Mouse (Mus musculus): Measurements from ENCODE around the gene Pkp4.

The Pkp4 gene

GRCm38 (mm10) chr2:59244273-59245097 is 83.8 kb downstream of the Pkp4 start:
- in situ Hi-C loops (cut with MboI; ENCODE audit: low pct_unique_long_range_greater_than_20kb in 1 of 2, low sequenced_read_pairs in 2 of 2, unreplicated experiment in 1 of 2): no loop called here

DNA sequence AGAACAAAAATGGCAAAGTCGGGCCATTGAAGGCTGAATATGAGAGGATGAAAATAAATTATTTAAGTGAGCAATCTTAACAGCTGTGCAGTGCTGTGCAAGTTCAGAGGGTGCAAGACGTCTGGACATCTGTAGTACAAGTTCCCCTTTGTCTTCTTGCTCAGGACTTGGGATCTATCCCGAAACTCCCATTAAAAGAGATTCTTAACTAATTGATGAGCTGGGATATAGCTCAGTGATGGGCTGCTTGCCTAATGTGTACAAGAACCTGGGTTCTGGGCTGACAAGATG is 84.4 kb downstream of the Pkp4 start:
- in situ Hi-C loops (cut with MboI; ENCODE audit: low pct_unique_long_range_greater_than_20kb in 1 of 2, low sequenced_read_pairs in 2 of 2, unreplicated experiment in 1 of 2): no loop called here

DNA sequence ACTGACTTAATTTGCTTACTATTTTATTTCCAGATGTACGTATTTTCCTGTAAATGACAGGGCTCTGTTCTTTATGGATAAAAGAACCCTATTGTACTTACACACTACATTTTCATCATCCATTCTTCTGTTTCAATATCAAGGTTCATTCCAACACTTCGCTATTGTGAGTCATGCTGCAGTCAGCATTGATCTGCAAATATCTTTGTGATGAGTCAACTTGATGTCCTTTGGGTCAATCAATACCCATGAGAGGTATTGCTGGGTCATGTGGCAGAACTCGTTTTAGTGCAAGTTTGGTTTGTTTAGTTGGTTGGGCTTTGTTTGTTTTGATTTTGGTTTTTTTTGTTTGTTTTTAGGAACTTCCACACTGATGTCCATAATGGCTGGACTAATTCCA is 88.2 kb downstream of the Pkp4 start:
- in situ Hi-C loops (cut with MboI; ENCODE audit: low pct_unique_long_range_greater_than_20kb in 1 of 2, low sequenced_read_pairs in 2 of 2, unreplicated experiment in 1 of 2): no loop called here

DNA sequence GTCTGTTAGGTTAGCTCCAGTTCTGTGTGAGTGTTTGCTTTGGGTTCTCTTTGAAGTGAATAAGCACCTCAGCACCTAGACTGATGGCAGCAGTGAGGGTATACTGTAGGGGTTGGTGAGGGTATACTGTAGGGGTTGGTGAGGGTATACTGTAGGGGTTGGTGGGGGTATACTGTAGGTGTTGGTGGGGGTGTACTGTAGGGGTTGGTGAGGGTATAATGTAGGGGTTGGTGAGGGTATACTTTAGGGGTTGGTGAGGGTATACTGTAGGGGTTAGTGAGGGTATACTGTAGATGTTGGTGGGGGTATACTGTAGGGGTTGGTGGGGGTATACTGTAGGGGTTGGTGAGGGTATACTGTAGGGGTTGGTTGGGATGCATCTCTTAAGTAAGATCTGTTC is 92.2 kb downstream of the Pkp4 start:
- in situ Hi-C loops (cut with MboI; ENCODE audit: low pct_unique_long_range_greater_than_20kb in 1 of 2, low sequenced_read_pairs in 2 of 2, unreplicated experiment in 1 of 2): no loop called here

GRCm38 (mm10) chr2:59253435-59253834 is 92.8 kb downstream of the Pkp4 start:
- in situ Hi-C loops (cut with MboI; ENCODE audit: low pct_unique_long_range_greater_than_20kb in 1 of 2, low sequenced_read_pairs in 2 of 2, unreplicated experiment in 1 of 2): no loop called here

DNA sequence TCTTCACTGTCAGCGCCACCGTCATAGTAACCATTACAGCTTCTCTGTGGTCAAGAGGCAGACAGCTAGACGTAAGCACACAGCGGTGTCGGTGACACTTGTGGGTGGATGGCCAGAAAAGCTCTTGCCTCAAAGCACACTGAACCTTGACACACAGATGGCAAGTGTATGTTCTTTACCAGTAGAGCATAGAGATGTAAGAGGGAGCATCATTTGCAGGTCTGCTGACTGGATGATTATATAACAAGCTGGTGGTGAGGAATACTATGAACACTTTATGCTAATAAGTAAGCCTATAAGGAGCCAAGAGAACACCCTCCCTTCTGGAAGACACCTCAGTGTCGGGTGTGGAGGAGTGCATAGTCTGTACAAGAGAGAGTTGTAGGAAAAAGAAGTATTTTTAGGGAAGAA is 98.2 kb downstream of the Pkp4 start:
- in situ Hi-C loops (cut with MboI; ENCODE audit: low pct_unique_long_range_greater_than_20kb in 1 of 2, low sequenced_read_pairs in 2 of 2, unreplicated experiment in 1 of 2): no loop called here

DNA sequence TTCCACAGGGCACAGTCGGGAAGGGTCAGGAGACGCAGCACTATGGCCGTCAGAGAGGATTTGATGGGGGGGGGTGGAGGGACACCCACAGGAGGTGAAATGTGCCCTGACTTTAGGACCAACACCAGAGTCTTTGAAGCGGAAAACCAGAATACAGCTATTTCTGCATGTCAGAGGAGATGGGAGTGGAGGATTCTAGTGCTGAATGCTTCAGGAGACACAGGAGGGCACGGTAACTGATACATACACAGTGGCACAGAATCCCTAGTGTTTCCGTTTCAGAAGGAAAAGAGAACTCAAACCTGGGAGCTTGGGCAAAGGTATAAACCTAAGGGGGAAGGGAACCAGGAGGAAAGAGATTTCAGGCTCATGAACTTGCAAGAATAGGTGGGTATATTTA is 98.7 kb downstream of the Pkp4 start:
- in situ Hi-C loops (cut with MboI; ENCODE audit: low pct_unique_long_range_greater_than_20kb in 1 of 2, low sequenced_read_pairs in 2 of 2, unreplicated experiment in 1 of 2): no loop called here

- in situ Hi-C loops (cut with MboI; ENCODE audit: low pct_unique_long_range_greater_than_20kb in 1 of 2, low sequenced_read_pairs in 2 of 2, unreplicated experiment in 1 of 2): no loop called here
Observed at GRCm38 (mm10) chr2:59261203-59261602, 100.6 kb downstream of the Pkp4 start.

GRCm38 (mm10) chr2:59266428-59266827 is 105.8 kb downstream of the Pkp4 start:
- in situ Hi-C loops (cut with MboI; ENCODE audit: low pct_unique_long_range_greater_than_20kb in 1 of 2, low sequenced_read_pairs in 2 of 2, unreplicated experiment in 1 of 2): no loop called here

DNA sequence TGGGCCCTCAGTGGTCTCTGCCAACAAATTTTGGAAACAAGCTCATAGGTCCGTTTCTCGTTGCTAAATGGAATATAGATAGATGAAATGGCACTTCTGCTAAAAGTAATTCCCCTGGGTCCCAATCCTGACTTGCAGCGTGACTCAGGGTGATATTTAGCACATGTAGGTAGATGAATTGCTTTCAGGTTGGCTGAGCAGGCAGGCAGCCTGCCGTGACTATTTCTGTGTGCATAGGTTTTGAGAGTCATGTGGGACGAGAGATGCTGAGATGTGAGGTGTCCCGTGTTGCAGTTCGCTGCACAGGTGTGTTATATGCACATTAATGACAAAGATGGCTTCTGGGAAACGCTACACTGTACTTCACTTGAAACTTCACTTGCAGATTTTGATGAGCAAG is 111.2 kb downstream of the Pkp4 start:
- in situ Hi-C loops (cut with MboI; ENCODE audit: low pct_unique_long_range_greater_than_20kb in 1 of 2, low sequenced_read_pairs in 2 of 2, unreplicated experiment in 1 of 2): no loop called here

DNA sequence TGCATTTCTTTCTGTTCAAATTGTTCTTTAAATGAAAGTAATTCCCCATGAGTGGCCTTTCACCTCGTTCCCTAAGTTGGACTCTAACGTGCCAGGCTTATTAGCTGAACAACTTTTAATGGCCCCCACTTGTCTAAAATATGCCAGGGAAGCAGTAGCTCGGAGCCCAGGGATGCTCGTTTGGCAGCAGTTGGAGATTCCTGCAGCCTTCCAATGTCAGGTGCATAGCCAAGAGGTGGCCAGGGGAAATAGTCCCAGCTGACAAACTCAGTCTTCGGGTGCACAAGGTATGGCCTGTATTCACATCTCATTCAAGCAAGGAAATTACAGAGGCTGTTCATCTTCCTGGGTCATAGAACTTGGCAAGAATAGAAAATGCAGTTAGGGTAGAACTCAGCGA is 112.1 kb downstream of the Pkp4 start:
- in situ Hi-C loops (cut with MboI; ENCODE audit: low pct_unique_long_range_greater_than_20kb in 1 of 2, low sequenced_read_pairs in 2 of 2, unreplicated experiment in 1 of 2): no loop called here

- in situ Hi-C loops (cut with MboI; ENCODE audit: low pct_unique_long_range_greater_than_20kb in 1 of 2, low sequenced_read_pairs in 2 of 2, unreplicated experiment in 1 of 2): no loop called here
Observed at GRCm38 (mm10) chr2:59280914-59281562, 120.4 kb downstream of the Pkp4 start.

DNA sequence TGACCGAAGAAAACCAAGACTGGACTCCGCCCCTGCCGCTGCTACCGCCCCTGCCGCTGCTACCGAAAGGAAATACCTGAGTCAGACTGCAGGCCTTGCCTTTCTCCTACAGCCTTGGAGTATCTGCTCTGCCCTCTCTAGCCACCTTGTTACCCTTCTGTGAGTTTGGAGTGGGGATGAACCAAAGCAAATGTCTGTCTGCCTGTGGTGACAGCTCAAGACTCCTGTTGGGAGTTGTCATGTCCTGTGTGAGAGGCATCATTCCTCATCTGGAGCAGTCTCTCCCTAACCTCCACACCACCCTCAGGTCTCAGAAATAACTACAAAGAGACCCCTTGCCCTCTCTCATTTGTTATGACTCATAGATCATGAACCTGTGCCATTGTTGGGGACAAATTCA is 122.3 kb downstream of the Pkp4 start:
- in situ Hi-C loops (cut with MboI; ENCODE audit: low pct_unique_long_range_greater_than_20kb in 1 of 2, low sequenced_read_pairs in 2 of 2, unreplicated experiment in 1 of 2): no loop called here

GRCm38 (mm10) chr2:59284216-59284615 is 123.6 kb downstream of the Pkp4 start:
- in situ Hi-C loops (cut with MboI; ENCODE audit: low pct_unique_long_range_greater_than_20kb in 1 of 2, low sequenced_read_pairs in 2 of 2, unreplicated experiment in 1 of 2): no loop called here

GRCm38 (mm10) chr2:59284734-59285490 is 124.3 kb downstream of the Pkp4 start:
- in situ Hi-C loops (cut with MboI; ENCODE audit: low pct_unique_long_range_greater_than_20kb in 1 of 2, low sequenced_read_pairs in 2 of 2, unreplicated experiment in 1 of 2): no loop called here

DNA sequence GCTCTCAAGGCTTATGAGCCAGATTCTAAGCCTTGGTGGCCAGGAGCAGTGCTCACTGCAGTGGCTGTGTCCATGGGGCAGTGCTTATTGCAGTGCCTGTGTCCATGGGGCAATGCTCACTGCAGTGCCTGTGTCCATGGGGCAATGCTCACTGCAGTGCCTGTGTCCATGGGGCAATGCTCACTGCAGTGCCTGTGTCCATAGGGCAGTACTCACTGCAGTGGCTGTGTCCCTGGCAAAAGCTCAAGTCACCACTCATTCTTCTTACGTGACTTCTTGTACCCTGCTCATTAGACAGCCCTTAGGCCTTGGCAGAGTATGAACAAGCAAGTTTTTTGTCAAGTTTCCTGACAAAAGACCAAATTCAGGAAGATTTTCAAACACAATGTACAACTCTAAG is 124.9 kb downstream of the Pkp4 start:
- in situ Hi-C loops (cut with MboI; ENCODE audit: low pct_unique_long_range_greater_than_20kb in 1 of 2, low sequenced_read_pairs in 2 of 2, unreplicated experiment in 1 of 2): no loop called here

DNA sequence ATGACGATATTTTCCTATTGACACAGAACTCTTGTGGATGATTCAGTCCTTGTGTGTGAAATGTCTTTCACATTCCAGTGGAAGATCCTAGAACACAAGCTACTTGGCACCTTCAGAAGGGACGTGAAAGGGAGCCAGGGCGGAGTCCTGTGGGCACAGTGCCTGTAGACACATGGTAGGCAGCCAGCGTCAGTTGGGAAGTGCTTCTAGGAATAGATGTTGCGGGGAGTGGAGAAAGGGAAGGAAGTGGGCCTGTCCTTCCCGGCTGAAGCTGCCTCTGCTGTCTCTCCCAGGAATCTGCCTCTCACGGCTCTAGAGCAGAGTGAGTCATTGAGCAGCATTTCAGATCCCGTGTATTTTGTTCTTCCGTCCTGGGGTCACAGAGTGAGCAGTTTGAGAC is 125.6 kb downstream of the Pkp4 start:
- in situ Hi-C loops (cut with MboI; ENCODE audit: low pct_unique_long_range_greater_than_20kb in 1 of 2, low sequenced_read_pairs in 2 of 2, unreplicated experiment in 1 of 2): no loop called here

DNA sequence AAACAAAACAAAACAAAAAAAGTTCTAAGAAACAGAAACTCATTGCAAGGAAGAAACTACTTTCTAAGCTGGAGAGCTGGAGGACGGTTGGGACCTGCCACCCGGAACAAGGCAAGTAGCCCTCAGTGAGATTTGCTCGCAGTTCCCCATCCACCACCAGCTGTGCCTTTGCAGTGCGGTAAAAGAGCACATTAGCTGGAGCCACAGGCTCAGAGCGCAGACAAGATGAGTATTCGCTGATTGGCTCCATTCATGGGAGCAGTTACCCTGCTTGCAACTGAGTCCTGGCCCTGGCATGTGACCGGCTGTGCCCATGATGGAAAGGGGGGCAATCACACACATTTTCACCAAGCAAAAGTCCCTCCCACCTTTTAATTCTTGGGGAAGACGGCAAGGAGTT is 127.0 kb downstream of the Pkp4 start:
- in situ Hi-C loops (cut with MboI; ENCODE audit: low pct_unique_long_range_greater_than_20kb in 1 of 2, low sequenced_read_pairs in 2 of 2, unreplicated experiment in 1 of 2): no loop called here

- in situ Hi-C loops (cut with MboI; ENCODE audit: low pct_unique_long_range_greater_than_20kb in 1 of 2, low sequenced_read_pairs in 2 of 2, unreplicated experiment in 1 of 2): no loop called here
Observed at GRCm38 (mm10) chr2:59289411-59289810, 128.8 kb downstream of the Pkp4 start.

DNA sequence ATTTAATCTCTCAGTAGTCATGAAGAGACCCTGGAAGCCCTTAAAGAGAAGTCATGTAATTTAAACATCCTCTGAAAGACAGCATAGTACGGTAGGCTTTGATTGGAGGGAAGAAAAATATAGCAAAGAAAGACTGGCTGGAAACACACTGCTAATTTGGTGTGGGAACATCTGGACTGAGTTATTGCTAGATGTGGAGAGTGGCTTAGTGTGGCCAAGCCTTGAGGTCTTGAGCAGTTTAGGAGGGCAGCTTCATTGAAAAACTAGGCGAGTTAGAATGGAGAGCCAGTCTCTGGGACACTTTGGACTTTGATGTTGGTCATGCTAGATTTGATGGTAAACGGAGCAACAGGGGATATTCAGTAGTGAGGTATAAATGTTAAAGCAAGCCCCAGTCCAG is 129.7 kb downstream of the Pkp4 start:
- in situ Hi-C loops (cut with MboI; ENCODE audit: low pct_unique_long_range_greater_than_20kb in 1 of 2, low sequenced_read_pairs in 2 of 2, unreplicated experiment in 1 of 2): no loop called here
